Mouse (Mus musculus) frontal cortex, adult (tissue): Measurements from ENCODE around the gene Tenm2.

ENCODE experiments used
- ATAC-seq: cut with Nextera tagmentation; 2 replicates; pipeline ENCODE4 v1.9.2; 2017; ENCODE audit warnings: mild to moderate bottlenecking, moderate library complexity, mixed read lengths; ENCODE audit not compliant: low TSS enrichment

The Tenm2 gene

GRCm38 (mm10) chr11:36123275-36123674 is 1112.5 kb downstream of the Tenm2 start:
- no peak for ATAC-seq

- peak; percentile 77 for ATAC-seq
Measured at GRCm38 (mm10) chr11:36121410-36121929, 1114.3 kb downstream of the Tenm2 start.

- peak; percentile 88 for ATAC-seq
Measured at GRCm38 (mm10) chr11:36120591-36121409, 1115.0 kb downstream of the Tenm2 start.

- peak; percentile 12; the same call in 1 of the 2 replicates for ATAC-seq
Measured at GRCm38 (mm10) chr11:36113326-36113725, 1122.4 kb downstream of the Tenm2 start.

GRCm38 (mm10) chr11:36108970-36109731 is 1126.6 kb downstream of the Tenm2 start:
- ATAC-seq, result peak; percentile 36; the same call in 1 of the 2 replicates

GRCm38 (mm10) chr11:36107840-36108239 is 1127.9 kb downstream of the Tenm2 start:
- peak; percentile 58 for ATAC-seq

GRCm38 (mm10) chr11:36106639-36107038 is 1129.1 kb downstream of the Tenm2 start:
- peak; percentile 8; the same call in 1 of the 2 replicates for ATAC-seq

- ATAC-seq, result no peak
Measured at GRCm38 (mm10) chr11:36103556-36103955, 1132.2 kb downstream of the Tenm2 start.

- peak; percentile 94 for ATAC-seq
Measured at GRCm38 (mm10) chr11:36096219-36096618, 1139.5 kb downstream of the Tenm2 start.

GRCm38 (mm10) chr11:36090210-36090609 is 1145.6 kb downstream of the Tenm2 start:
- ATAC-seq, result no peak

- no peak for ATAC-seq
Measured at GRCm38 (mm10) chr11:36081399-36082053, 1154.2 kb downstream of the Tenm2 start.

GRCm38 (mm10) chr11:36080766-36081165 is 1155.0 kb downstream of the Tenm2 start:
- peak; percentile 66 for ATAC-seq

- ATAC-seq, result no peak
Measured at GRCm38 (mm10) chr11:36078391-36078790, 1157.4 kb downstream of the Tenm2 start.

- ATAC-seq, result no peak
Measured at GRCm38 (mm10) chr11:36074015-36074567, 1161.7 kb downstream of the Tenm2 start.

- ATAC-seq, result peak; percentile 72
Measured at GRCm38 (mm10) chr11:36073074-36073818, 1162.5 kb downstream of the Tenm2 start.

- peak; percentile 38 for ATAC-seq
Measured at GRCm38 (mm10) chr11:36072646-36073045, 1163.1 kb downstream of the Tenm2 start.

GRCm38 (mm10) chr11:36072038-36072437 is 1163.7 kb downstream of the Tenm2 start:
- ATAC-seq, result no peak; the same call in 1 of the 2 replicates

- ATAC-seq, result no peak
Measured at GRCm38 (mm10) chr11:36059325-36059843, 1176.4 kb downstream of the Tenm2 start.

GRCm38 (mm10) chr11:36056525-36056924 is 1179.2 kb downstream of the Tenm2 start:
- ATAC-seq, result no peak; the same call in 1 of the 2 replicates

- no peak for ATAC-seq
Measured at GRCm38 (mm10) chr11:36054323-36054722, 1181.4 kb downstream of the Tenm2 start.

GRCm38 (mm10) chr11:36053457-36053856 is 1182.3 kb downstream of the Tenm2 start:
- no peak for ATAC-seq
